Mouse (Mus musculus): ENCODE measurements around the gene Tedc2. TPM values are rescaled to one million over a fixed set of nuclear protein-coding genes. Genes with fewer than 3 reads are reported as not detected.

Gene Tedc2
- polyA plus RNA-seq, 1 experiment: 4.2 TPM

GRCm38 (mm10) chr17:24213186-24213585 is 7.5 kb downstream of the Tedc2 start:
- H3K4me1 ChIP-seq (ENCODE audit: control insufficient read depth, insufficient read depth, insufficient read length, low read length): peaks cover 23% of the 10 kb centered on the region
- 61% methylated on average over 6 of the region's 6 CpGs for WGBS
- H3K36me3 ChIP-seq (ENCODE audit: control insufficient read depth, insufficient read depth, low read length): peaks cover 7% of the 10 kb centered on the region
- peaks cover 15% of the 10 kb centered on the region for H3K27me3 ChIP-seq (ENCODE audit: control insufficient read depth, insufficient read depth, low read length)
- TF ChIP-seq CTCF (IDR thresholded peaks at IDR 0.05; ENCODE audit: extremely low read depth, insufficient read length, insufficient replicate concordance, low read depth, low read length): no peak
- TF ChIP-seq POLR2A (IDR thresholded peaks at IDR 0.05; ENCODE audit: low read depth, low read length): no peak
- no peak overlapping the region for H3K4me3 ChIP-seq (ENCODE audit: low read depth, low read length)
- peak overlapping the region; percentile 23; the same call in 1 of the 2 replicates for H3K27ac ChIP-seq (ENCODE audit: insufficient read depth, low read depth, low read length)

- no peak for TF ChIP-seq CTCF (IDR thresholded peaks at IDR 0.05; ENCODE audit: extremely low read depth, insufficient read length, insufficient replicate concordance, low read depth, low read length)
- H3K36me3 ChIP-seq (ENCODE audit: control insufficient read depth, insufficient read depth, low read length): peaks cover 7% of the 10 kb centered on the region
- H3K4me1 ChIP-seq (ENCODE audit: control insufficient read depth, insufficient read depth, insufficient read length, low read length): peaks cover 23% of the 10 kb centered on the region
- H3K27me3 ChIP-seq (ENCODE audit: control insufficient read depth, insufficient read depth, low read length): peaks cover 15% of the 10 kb centered on the region
- H3K27ac ChIP-seq (ENCODE audit: insufficient read depth, low read depth, low read length): 0 out of 2 replicates have a peak overlapping the region, but pooled peaks have one; percentile 23
- H3K4me3 ChIP-seq (ENCODE audit: low read depth, low read length): no peak overlapping the region
- 56% methylated on average over 5 of the region's 5 CpGs for WGBS
Observed at GRCm38 (mm10) chr17:24212441-24213018, 8.1 kb downstream of the Tedc2 start.

- H3K4me1 ChIP-seq (ENCODE audit: control insufficient read depth, insufficient read depth, insufficient read length, low read length): peaks cover 23% of the 10 kb centered on the region
- no peak for TF ChIP-seq POLR2A (IDR thresholded peaks at IDR 0.05; ENCODE audit: low read depth, low read length)
- TF ChIP-seq CTCF (IDR thresholded peaks at IDR 0.05; ENCODE audit: extremely low read depth, insufficient read length, insufficient replicate concordance, low read depth, low read length): no peak
- peaks cover 7% of the 10 kb centered on the region for H3K36me3 ChIP-seq (ENCODE audit: control insufficient read depth, insufficient read depth, low read length)
- 15% methylated on average over 37 of the region's 37 CpGs for WGBS
- H3K27ac ChIP-seq (ENCODE audit: insufficient read depth, low read depth, low read length): no peak overlapping the region
- peaks cover 19% of the 10 kb centered on the region for H3K27me3 ChIP-seq (ENCODE audit: control insufficient read depth, insufficient read depth, low read length)
- peak overlapping the region; percentile 40 for H3K4me3 ChIP-seq (ENCODE audit: low read depth, low read length)
Observed at GRCm38 (mm10) chr17:24211631-24212440, 8.8 kb downstream of the Tedc2 start.

- Histone ChIP-seq H3K4me3 (ENCODE audit: low read depth, low read length) (no peak overlapping the region), H3K27me3 (ENCODE audit: control insufficient read depth, insufficient read depth, low read length) (peaks cover 23% of the 10 kb centered on the region), H3K4me1 (ENCODE audit: control insufficient read depth, insufficient read depth, insufficient read length, low read length) (peaks cover 34% of the 10 kb centered on the region), H3K27ac (ENCODE audit: insufficient read depth, low read depth, low read length) (no peak overlapping the region), H3K36me3 (ENCODE audit: control insufficient read depth, insufficient read depth, low read length) (peaks cover 4% of the 10 kb centered on the region)
- 90% methylated on average over 3 of the region's 3 CpGs for WGBS
- TF ChIP-seq CTCF (IDR thresholded peaks at IDR 0.05; ENCODE audit: extremely low read depth, insufficient read length, insufficient replicate concordance, low read depth, low read length) (no peak), POLR2A (IDR thresholded peaks at IDR 0.05; ENCODE audit: low read depth, low read length) (no peak)
Observed at GRCm38 (mm10) chr17:24210591-24210990, 10.1 kb downstream of the Tedc2 start.

- H3K4me3 ChIP-seq (ENCODE audit: low read depth, low read length): no peak overlapping the region
- H3K36me3 ChIP-seq (ENCODE audit: control insufficient read depth, insufficient read depth, low read length): no peaks in the 10 kb centered on the region
- H3K27me3 ChIP-seq (ENCODE audit: control insufficient read depth, insufficient read depth, low read length): peaks cover 23% of the 10 kb centered on the region
- no peak overlapping the region for H3K27ac ChIP-seq (ENCODE audit: insufficient read depth, low read depth, low read length)
- TF ChIP-seq CTCF (IDR thresholded peaks at IDR 0.05; ENCODE audit: extremely low read depth, insufficient read length, insufficient replicate concordance, low read depth, low read length): no peak
- no peak for TF ChIP-seq POLR2A (IDR thresholded peaks at IDR 0.05; ENCODE audit: low read depth, low read length)
- WGBS: 88% methylated on average over 3 of the region's 3 CpGs
- H3K4me1 ChIP-seq (ENCODE audit: control insufficient read depth, insufficient read depth, insufficient read length, low read length): peaks cover 37% of the 10 kb centered on the region
Observed at GRCm38 (mm10) chr17:24209916-24210240, 10.8 kb downstream of the Tedc2 start.

GRCm38 (mm10) chr17:24209043-24209915 is 11.4 kb downstream of the Tedc2 start, which contains the start of gene Ntn3:
Ntn3 (minus strand) TSS chr17:24209531.
- TF ChIP-seq CTCF (IDR thresholded peaks at IDR 0.05; ENCODE audit: extremely low read depth, insufficient read length, insufficient replicate concordance, low read depth, low read length) (no peak), POLR2A (IDR thresholded peaks at IDR 0.05; ENCODE audit: low read depth, low read length) (no peak)
- WGBS: 8% methylated on average over 42 of the region's 43 CpGs
- Histone ChIP-seq H3K27ac (ENCODE audit: insufficient read depth, low read depth, low read length) (no peak within 1 kb of the TSS), H3K4me3 (ENCODE audit: low read depth, low read length) (peak within 1 kb of the TSS; percentile 51), H3K27me3 (ENCODE audit: control insufficient read depth, insufficient read depth, low read length) (peaks cover 23% of the 10 kb centered on the region), H3K36me3 (ENCODE audit: control insufficient read depth, insufficient read depth, low read length) (no peaks in the 10 kb centered on the region), H3K4me1 (ENCODE audit: control insufficient read depth, insufficient read depth, insufficient read length, low read length) (peaks cover 43% of the 10 kb centered on the region)
